In the genomic region with DNA sequence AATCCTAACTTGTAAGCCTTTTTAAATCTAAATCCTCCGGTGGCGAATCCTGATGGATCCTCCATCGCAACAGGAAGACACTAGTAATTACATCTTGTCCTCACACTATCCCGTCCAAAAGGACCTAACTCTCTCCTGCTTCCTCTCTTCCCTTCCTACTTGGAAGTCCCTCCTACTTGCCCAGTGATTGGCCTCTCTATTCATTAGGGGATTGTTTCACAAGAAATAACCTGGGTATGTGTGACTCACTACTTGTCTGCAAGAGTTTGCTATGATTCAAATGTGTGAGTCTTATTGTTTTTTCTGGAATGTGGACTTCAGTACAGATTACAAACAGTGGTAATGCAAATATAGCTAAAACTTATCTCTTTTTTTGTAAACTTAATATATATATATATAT, we compare ENCODE assay signal across 20 mouse cellular contexts. TPM values are rescaled to one million over a fixed set of nuclear protein-coding genes. Genes with fewer than 3 reads are reported as not detected.
"Had no signal": no experiment of that assay in that cellular context is flagged by ENCODE, and none has a peak within 500 bp of the region (broad histone marks: within the 10 kb centered on the region; RNA-seq: fewer than 3 reads in every experiment).

No protein-coding gene starts in this region.

- H3K4me2 ChIP-seq: lung, embryonic 15.5 days; midbrain, embryonic 12.5 days; neural tube, embryonic 12.5 days; stomach, embryonic 15.5 days had no signal

- H3K9me3 ChIP-seq: lung, embryonic 15.5 days; megakaryocyte, embryonic 14.5 days; midbrain, embryonic 12.5 days; neural tube, embryonic 12.5 days; stomach, embryonic 15.5 days had no signal

- H3K4me1 ChIP-seq: lung, embryonic 15.5 days; megakaryocyte, embryonic 14.5 days; midbrain, embryonic 12.5 days; neural tube, embryonic 12.5 days; stomach, embryonic 15.5 days had no signal

- H3K27me3 ChIP-seq: lung, embryonic 15.5 days; midbrain, embryonic 12.5 days; neural tube, embryonic 12.5 days; stomach, embryonic 15.5 days had no signal

- H3K36me3 ChIP-seq: lung, embryonic 15.5 days; midbrain, embryonic 12.5 days; neural tube, embryonic 12.5 days; stomach, embryonic 15.5 days had no signal

- DNase-seq: liver, postnatal 0 days; lung, adult 2 months; lung, postnatal 14 days; lung, postnatal 36 days; midbrain, embryonic 14.5 days; right cerebral cortex, postnatal 14 days; thymus, adult 2 months; thymus, postnatal 36 days had no signal

- ATAC-seq: liver, postnatal 0 days; lung, postnatal 0 days had no signal

- H3K27ac ChIP-seq: lung, embryonic 15.5 days; macrophage; midbrain, embryonic 12.5 days; neural tube, embryonic 12.5 days; stomach, embryonic 15.5 days; stomach, postnatal 0 days had no signal

- H3K4me3 ChIP-seq: lung, embryonic 15.5 days; megakaryocyte, embryonic 14.5 days; midbrain, embryonic 12.5 days; neural tube, embryonic 12.5 days; stomach, embryonic 15.5 days had no signal

- H3K9ac ChIP-seq: liver, postnatal 0 days; lung, embryonic 15.5 days; midbrain, embryonic 12.5 days; neural tube, embryonic 12.5 days; stomach, embryonic 15.5 days had no signal

RNA-seq across cellular contexts. Expression of a gene that starts 49.9 kb away (rescaled TPM):
- total RNA-seq: megakaryocyte progenitor cell, adult 5-6 weeks; monocyte, adult 5-6 weeks; neutrophil, adult 5-6 weeks had no signal
- polyA plus RNA-seq: liver, postnatal 0 days; lung, adult 2 months; lung, embryonic 15.5 days; lung, postnatal 0 days; macrophage; neural tube, embryonic 12.5 days; spleen, adult 2 months; stomach, embryonic 15.5 days; thymus, adult 2 months had no signal
